Mouse (Mus musculus) forebrain, embryonic 12.5 days (tissue): ENCODE measurements at regions not wholly inside any gene's neighbourhood (a gene's known extent, or its start where the extent isn't known, plus 50 kb on each side); places are given as distances from the start of the nearest gene placed in this dataset.

Experiments used
- ATAC-seq: fragments of 200-750 bp; cut with Nextera tagmentation; 2 replicates; pipeline ENCODE4 v1.8.0; 2017; ENCODE audit warnings: moderate TSS enrichment; ENCODE audit not compliant: low FRiP score
- H3K27ac ChIP-seq: fragments of 300-500 bp; sonication (generic); 2 replicates; pipeline ENCODE4 v1.5.1; 2016; ENCODE audit warnings: mild to moderate bottlenecking
- H3K27me3 ChIP-seq: fragments of 300-500 bp; sonication (generic); 2 replicates; pipeline ENCODE4 v1.6.1; 2016; ENCODE audit warnings: mild to moderate bottlenecking
- H3K36me3 ChIP-seq: fragments of 300-500 bp; sonication (generic); replicated peaks from 2 replicates; pipeline ENCODE4 v1.6.1; 2016; ENCODE audit warnings: mild to moderate bottlenecking
- H3K4me1 ChIP-seq: fragments of 300-500 bp; sonication (generic); 2 replicates; pipeline ENCODE4 v1.6.1; 2016
- H3K4me2 ChIP-seq: fragments of 300-500 bp; sonication (generic); 2 replicates; pipeline ENCODE4 v1.6.1; 2016; ENCODE audit warnings: mild to moderate bottlenecking, moderate library complexity
- H3K4me3 ChIP-seq: fragments of 300-500 bp; sonication (generic); replicated peaks from 2 replicates; pipeline ENCODE4 v1.5.1; 2016; ENCODE audit warnings: mild to moderate bottlenecking
- H3K9ac ChIP-seq: fragments of 300-500 bp; sonication (generic); 2 replicates; pipeline ENCODE4 v1.6.1; 2016; ENCODE audit warnings: mild to moderate bottlenecking
- H3K9me3 ChIP-seq: fragments of 300-500 bp; sonication (generic); 2 replicates; pipeline ENCODE4 v1.6.1; 2016
- whole genome bisulfite sequencing: fragments of 180-500 bp; shearing (Covaris S2); methylation state at CpG from one replicate; pipeline ENCODE4 v1.1.7; 2016; 5-methylcytosine and 5-hydroxymethylcytosine counted together

DNA sequence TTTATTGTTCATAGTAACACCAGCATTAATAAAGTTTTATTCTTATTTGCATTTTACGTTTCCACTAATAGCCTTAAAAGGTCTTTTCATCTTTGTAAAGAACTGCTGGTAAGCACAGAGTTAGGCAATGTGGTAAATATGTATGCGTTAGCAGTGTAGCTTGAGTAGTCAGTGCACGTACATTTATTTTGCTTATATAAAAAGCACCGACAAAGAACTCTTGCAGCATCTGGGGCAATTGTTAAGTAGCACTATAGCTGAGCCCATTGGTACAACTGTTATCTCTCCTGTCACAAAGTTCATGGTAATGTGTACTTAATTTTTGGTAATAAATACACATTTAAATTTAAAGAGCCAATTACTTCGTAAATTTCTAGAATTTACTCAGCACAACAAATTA, 162.8 kb upstream of the Zic1 start:
- no peaks in the 10 kb centered on the region for H3K36me3 ChIP-seq
- no peaks in the 10 kb centered on the region for H3K9me3 ChIP-seq
- no peaks in the 10 kb centered on the region for H3K27me3 ChIP-seq
- H3K4me3 ChIP-seq: no peak overlapping the region
- H3K27ac ChIP-seq: no peak overlapping the region
- 56% methylated on average over 5 of the region's 5 CpGs for WGBS
- peaks cover 3% of the 10 kb centered on the region; the same call in 1 of the 2 replicates for H3K4me1 ChIP-seq
- H3K4me2 ChIP-seq: no peak overlapping the region
- no peak for ATAC-seq
- H3K9ac ChIP-seq: no peak overlapping the region

DNA sequence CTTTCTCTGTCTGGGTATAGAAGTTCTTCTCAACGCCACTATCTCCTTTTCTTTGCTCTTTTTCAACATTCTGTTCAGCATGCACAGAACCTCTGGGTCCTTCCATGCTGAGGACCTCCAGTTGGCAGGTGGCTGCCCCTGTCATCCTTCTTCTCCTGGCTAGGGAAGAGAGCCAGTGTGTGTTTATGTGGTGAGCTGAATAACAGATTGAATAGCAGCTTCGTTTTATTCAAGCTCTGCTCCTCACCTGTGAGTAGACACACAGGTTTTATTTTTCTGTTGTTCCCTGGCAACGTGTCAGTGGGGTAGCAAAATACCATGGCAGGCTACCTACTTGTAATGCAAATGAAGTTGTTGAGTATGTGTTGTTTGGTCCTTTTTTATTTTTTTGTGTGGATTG, 154.9 kb upstream of the Zic1 start:
- Histone ChIP-seq H3K4me3 (no peak overlapping the region), H3K36me3 (no peaks in the 10 kb centered on the region), H3K27ac (0 out of 2 replicates have a peak overlapping the region, but pooled peaks have one; percentile 2), H3K9ac (no peak overlapping the region), H3K9me3 (no peaks in the 10 kb centered on the region), H3K4me2 (no peak overlapping the region), H3K27me3 (no peaks in the 10 kb centered on the region), H3K4me1 (peaks cover 2% of the 10 kb centered on the region; the same call in 1 of the 2 replicates)
- 28% methylated on average over 3 of the region's 3 CpGs for WGBS
- no peak for ATAC-seq

DNA sequence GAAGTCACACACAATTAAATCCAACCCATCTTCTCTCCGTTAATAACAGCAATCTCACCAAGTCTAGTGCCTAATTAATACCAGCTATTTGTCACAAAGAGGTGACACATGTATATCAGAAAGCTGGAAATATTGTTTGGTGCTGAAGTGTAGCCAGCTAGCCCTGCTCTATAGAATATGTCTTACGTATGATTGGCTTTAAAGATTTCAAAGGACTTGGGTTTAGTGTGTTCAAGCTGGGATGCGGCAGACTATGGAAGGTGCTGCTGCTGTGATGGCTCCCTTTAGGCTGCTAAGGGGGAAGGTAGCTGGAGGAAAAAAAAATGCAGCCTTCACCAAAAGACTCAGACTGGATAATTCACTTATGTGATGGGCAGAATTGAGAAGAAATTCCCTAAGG, 144.1 kb upstream of the Zic1 start:
- 47% methylated on average over 3 of the region's 3 CpGs for WGBS

DNA sequence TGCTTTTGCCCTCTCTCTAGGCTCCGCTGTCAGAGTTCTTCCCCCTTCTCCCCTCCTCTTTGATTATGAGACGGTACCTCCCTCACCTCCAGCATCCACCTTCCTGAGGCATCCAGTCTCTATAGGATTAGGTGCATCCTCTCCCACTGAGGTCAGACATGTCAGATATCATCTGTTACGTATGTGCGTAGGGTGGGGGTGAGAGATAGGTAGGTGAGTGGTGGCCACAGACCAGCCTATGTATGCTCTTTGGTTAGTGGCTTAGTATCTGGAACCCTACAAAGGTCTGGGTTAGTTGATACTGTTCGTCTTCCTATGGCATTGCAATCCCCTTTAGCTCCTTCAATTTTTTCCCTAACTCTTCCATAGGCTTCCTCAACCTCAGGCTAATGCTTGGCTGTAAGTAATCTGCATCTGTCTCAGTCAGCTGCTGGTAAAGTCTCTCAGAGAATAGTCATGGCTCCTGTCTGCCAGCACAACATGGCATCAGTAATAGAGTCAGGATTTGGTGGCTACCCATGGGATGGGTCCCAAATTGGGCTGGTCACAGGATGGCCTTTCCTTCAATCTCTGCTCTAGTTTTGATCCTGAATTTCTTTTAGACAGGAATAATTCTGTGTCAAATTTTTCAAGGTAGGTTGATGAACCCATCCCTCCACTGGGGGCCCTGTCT, 138.2 kb upstream of the Zic1 start:
- Histone ChIP-seq H3K27ac (no peak overlapping the region), H3K9me3 (no peaks in the 10 kb centered on the region), H3K4me2 (no peak overlapping the region), H3K36me3 (no peaks in the 10 kb centered on the region), H3K27me3 (no peaks in the 10 kb centered on the region), H3K9ac (no peak overlapping the region), H3K4me1 (no peaks in the 10 kb centered on the region), H3K4me3 (no peak overlapping the region)
- WGBS: 73% methylated on average over 5 of the region's 5 CpGs
- peak; percentile 34; the same call in 1 of the 2 replicates for ATAC-seq

More for the DNA sequence above, 144.1 kb upstream of the Zic1 start:
- peak; percentile 50; the same call in 1 of the 2 replicates for ATAC-seq
- Histone ChIP-seq H3K4me2 (no peak overlapping the region), H3K27ac (no peak overlapping the region), H3K36me3 (no peaks in the 10 kb centered on the region), H3K27me3 (no peaks in the 10 kb centered on the region), H3K4me1 (no peaks in the 10 kb centered on the region), H3K4me3 (no peak overlapping the region), H3K9ac (no peak overlapping the region), H3K9me3 (no peaks in the 10 kb centered on the region)

DNA sequence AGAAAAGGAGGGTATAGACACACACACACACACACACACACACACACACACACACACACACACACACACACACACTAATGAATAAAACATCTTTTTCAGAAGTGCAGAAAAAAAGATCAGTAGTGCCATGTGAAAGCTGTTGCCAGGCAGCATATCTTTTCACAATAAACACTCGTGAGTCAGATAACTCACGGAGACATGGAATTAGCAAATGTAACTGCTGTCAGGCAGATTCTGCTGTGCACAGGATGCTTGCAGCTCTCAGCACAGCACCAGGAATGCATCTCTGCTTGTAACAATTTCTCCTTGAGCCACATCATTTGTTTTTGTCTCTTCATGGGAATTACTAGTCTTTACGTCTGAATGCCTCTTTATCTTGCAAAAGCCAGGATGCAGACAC, 111.0 kb upstream of the Zic1 start:
- Histone ChIP-seq H3K27me3 (no peaks in the 10 kb centered on the region), H3K4me2 (no peak overlapping the region), H3K36me3 (no peaks in the 10 kb centered on the region), H3K9me3 (no peaks in the 10 kb centered on the region), H3K4me3 (no peak overlapping the region), H3K4me1 (peaks cover 9% of the 10 kb centered on the region), H3K9ac (no peak overlapping the region), H3K27ac (no peak overlapping the region)
- 36% methylated on average over 3 of the region's 3 CpGs for WGBS
- ATAC-seq: no peak

DNA sequence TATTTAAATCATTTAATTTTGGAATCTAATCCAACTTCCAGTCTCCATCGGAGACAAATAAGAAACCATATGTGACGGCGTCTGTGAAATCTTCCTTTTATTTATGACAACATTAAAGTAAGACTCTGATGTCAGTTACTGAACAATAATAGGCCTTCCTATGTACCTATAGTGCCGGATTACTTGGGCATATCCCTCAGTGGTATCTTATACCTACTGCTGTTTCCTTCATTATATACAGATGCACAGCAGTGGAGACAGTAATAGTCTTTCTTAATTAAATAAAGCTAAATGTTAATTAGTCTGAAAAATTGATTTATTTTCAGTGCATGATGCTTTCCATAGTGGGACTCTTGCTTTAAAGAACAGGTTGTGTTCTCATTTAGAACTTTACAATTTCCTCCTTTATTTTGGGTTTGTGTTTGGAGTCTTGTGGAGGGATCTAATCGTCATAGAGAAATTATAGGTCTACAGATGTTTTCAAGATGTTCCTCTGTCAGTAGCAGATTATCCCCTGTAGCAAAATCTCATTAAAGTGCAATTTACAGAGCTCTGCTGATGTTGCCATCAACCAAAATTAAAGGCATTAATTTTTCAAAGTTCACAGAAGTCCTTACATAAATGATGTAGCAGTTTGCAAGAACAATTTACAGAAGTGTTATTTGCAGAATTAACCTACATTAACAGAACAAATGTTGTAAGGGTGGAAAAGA, 97.3 kb upstream of the Zic1 start:
- H3K4me2 ChIP-seq: no peak overlapping the region
- no peak overlapping the region for H3K27ac ChIP-seq
- WGBS: 80% methylated on average over 5 of the region's 5 CpGs
- no peak for ATAC-seq
- H3K4me3 ChIP-seq: no peak overlapping the region
- no peak overlapping the region for H3K9ac ChIP-seq
- no peaks in the 10 kb centered on the region for H3K4me1 ChIP-seq
- no peaks in the 10 kb centered on the region for H3K27me3 ChIP-seq
- H3K9me3 ChIP-seq: no peaks in the 10 kb centered on the region
- H3K36me3 ChIP-seq: no peaks in the 10 kb centered on the region

DNA sequence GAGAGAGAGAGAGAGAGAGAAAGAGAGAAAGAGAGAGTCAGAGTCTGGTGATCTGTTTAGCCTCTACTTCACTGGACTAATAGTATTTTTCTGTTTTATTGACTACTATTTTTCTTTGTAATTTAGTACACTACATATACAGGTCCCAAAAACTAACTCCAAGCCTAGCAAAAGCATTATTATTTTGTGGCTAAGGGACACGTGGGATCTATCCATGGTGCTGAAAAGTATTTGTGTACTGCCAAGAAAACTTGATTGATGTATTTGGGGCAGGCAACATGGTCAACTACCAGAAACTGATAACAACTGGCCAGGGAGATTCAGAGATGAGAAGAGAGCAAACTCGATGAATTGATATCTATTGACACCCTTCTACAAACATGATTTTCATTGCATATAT, 94.3 kb upstream of the Zic1 start:
- Histone ChIP-seq H3K4me3 (no peak overlapping the region), H3K4me2 (no peak overlapping the region), H3K27ac (no peak overlapping the region), H3K9me3 (no peaks in the 10 kb centered on the region), H3K9ac (no peak overlapping the region), H3K27me3 (no peaks in the 10 kb centered on the region), H3K36me3 (no peaks in the 10 kb centered on the region), H3K4me1 (no peaks in the 10 kb centered on the region)
- no peak for ATAC-seq
- WGBS: 29% methylated on average over 2 of the region's 2 CpGs

DNA sequence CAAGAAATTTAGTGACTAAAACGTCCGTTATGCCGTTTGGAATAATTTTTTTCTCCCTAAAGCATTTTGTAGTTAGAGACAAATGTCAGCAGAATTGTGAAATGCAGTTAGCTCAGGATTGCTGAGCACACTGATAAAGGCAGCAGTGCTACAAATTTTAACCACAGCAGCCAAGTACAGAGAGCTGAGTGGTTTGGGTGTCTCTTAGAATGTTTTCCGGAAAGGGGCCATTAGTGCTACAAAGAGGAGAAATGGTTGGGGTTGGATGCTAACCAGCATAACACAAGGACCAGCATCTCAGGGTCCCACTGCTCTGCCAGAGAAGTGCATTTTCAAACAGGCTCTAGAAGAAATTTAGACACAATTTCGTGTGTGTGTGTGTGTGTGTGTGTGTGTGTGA, 91.2 kb upstream of the Zic1 start:
- Histone ChIP-seq H3K4me3 (no peak overlapping the region), H3K9ac (no peak overlapping the region), H3K36me3 (no peaks in the 10 kb centered on the region), H3K27ac (no peak overlapping the region), H3K4me2 (no peak overlapping the region), H3K4me1 (no peaks in the 10 kb centered on the region), H3K9me3 (no peaks in the 10 kb centered on the region), H3K27me3 (no peaks in the 10 kb centered on the region)
- WGBS: 57% methylated on average over 5 of the region's 5 CpGs
- ATAC-seq: peak; percentile 55; the same call in 1 of the 2 replicates

DNA sequence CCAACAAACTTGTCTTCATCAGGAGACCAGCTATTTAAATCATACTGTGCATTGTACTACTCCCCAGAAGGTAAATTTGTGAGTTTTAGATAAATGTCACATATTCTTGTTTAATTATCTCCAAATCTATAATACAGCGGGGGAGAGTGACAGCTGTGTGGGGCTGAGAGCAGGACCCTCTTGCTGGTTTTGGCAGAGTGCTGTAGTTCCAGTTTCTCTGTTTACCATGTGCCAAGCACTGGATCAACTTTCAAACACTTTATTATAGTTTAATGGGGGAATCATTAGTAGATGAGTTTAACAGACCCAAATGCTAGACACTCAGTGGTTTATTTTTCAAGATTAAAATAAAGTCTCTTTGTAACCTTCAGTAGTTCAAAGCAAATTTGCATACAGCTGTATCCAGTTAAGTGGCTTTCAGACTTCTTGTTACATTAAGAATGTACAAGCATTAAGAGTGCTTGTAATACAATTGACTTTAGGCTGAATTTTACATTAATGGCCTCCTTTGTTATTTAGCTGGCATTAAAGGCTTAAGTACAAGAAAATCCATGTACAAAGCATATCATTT, 90.7 kb upstream of the Zic1 start:
- Histone ChIP-seq H3K27me3 (no peaks in the 10 kb centered on the region), H3K36me3 (no peaks in the 10 kb centered on the region), H3K4me1 (no peaks in the 10 kb centered on the region), H3K9me3 (no peaks in the 10 kb centered on the region), H3K9ac (no peak overlapping the region), H3K4me2 (no peak overlapping the region), H3K4me3 (no peak overlapping the region), H3K27ac (no peak overlapping the region)
- ATAC-seq: peak; percentile 83; the same call in 1 of the 2 replicates
- WGBS: 59% methylated on average over 1 of the region's 1 CpGs

DNA sequence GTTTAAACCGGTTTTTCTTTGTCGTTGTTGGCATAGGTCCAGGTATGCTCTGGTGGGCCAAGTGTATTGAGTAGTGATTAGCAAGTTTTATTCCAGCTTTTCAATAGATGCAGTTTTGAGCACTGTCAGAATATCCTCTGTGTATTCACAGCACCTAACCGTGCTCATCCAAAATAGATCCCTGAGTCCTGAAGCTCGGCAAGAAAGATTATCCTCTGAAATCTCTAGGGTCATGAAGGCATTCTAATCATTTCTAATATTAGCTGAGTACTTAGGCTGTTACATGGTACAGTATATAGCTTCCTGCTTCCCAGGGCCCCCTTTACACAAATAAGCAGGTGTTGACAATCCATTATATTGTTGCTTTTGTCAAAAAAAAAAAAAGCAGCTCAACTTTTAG, 73.5 kb upstream of the Zic1 start:
- no peak overlapping the region for H3K4me3 ChIP-seq
- WGBS: 71% methylated on average over 4 of the region's 4 CpGs
- H3K27me3 ChIP-seq: no peaks in the 10 kb centered on the region
- H3K4me1 ChIP-seq: no peaks in the 10 kb centered on the region
- H3K4me2 ChIP-seq: no peak overlapping the region
- no peaks in the 10 kb centered on the region for H3K36me3 ChIP-seq
- H3K27ac ChIP-seq: no peak overlapping the region
- no peak overlapping the region for H3K9ac ChIP-seq
- no peaks in the 10 kb centered on the region for H3K9me3 ChIP-seq
- ATAC-seq: no peak
